Mouse (Mus musculus): ENCODE data around the gene Zfand4.
"Not testable (repeated sequence)": the region's sequence is repeated elsewhere in the genome, so short reads cannot be mapped to it uniquely, and the experiment has no call there.

The Zfand4 gene

DNA sequence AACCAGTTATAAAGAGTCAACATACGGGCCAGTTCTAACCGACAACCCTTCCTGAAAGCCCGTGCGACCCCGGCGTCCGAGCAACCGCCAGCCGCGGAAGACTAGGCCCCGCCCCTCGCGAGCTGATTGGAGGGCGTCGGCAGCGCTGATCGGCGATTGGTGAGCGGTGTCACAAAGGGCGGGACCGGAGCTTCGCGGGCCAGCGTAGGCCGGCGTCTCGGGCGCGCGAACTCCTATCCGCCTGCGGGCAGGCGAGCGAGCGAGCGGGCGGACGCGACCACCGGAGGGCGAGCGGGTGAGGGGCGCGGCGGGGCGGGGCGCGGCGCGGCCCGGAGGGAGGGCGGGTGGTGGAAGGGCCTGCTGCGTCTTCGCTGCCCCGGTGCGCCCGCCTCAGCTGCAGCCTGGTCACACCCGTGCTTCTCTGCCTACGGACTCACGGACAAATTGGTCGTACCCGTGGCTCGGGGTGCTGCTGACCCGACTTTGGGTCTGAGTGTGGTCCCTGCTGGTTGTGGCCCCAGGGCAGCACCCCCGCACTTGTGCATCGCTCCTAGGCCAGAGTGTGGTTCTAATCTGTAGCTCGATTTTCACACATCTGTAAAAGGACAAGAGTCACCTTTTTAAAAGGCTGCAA lies at the start of gene Zfand4:
TSS of gene Zfand4 (plus strand) at position 205 of the 634 bp plus-strand sequence.
- DNase-seq = peak; percentile 92 to 95

GRCm38 (mm10) chr6:116227767-116228166 lies 36.3 kb upstream of the Zfand4 start:
- no peak for DNase-seq

GRCm38 (mm10) chr6:116228785-116229525 lies 35.1 kb upstream of the Zfand4 start:
- peak; percentile 74 to 76 for DNase-seq

GRCm38 (mm10) chr6:116234821-116235220 lies 29.2 kb upstream of the Zfand4 start:
- not testable (repeated sequence) for DNase-seq

DNA sequence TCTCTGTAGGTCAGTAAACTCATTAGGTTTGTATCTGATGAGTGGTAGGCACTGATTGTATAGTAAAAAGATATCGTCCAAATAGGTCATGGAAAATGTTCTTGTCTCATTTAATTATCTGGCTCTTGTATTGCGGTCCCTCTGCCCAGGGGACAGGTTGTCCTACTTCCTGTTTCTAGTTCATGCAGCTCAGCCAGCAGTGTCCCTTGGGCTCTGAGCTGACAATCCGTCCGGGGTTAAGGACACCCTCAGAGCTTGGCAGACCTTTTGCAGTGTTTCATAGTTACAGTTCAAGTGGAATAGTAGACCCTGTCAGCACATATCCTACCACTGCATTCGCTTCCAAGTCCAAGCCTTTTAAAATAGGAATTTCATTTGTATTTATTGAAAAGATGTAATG lies 28.7 kb upstream of the Zfand4 start:
- DNase-seq = no peak

DNA sequence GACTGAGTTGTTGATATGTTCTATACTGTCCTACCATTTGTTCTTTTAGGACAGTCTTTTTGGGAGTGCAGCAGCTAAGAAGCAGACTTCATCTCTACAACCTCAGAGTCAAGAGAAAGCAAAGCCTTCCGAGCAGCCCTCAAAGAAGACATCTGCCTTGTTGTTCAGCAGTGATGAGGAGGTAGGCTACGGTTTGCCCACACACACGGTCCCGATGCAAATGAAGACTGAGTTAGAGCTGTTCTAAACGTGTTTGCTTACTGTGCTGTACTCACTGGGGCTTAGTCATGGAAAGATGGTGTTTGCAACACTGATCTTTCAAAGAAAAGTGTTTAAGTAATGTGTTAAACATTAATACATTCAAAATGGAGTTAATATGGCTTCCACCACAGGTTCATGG lies 25.9 kb upstream of the Zfand4 start:
- no peak for DNase-seq

- no peak for DNase-seq
These were observed 23.7 kb upstream of the Zfand4 start for GRCm38 (mm10) chr6:116240371-116240770.

DNA sequence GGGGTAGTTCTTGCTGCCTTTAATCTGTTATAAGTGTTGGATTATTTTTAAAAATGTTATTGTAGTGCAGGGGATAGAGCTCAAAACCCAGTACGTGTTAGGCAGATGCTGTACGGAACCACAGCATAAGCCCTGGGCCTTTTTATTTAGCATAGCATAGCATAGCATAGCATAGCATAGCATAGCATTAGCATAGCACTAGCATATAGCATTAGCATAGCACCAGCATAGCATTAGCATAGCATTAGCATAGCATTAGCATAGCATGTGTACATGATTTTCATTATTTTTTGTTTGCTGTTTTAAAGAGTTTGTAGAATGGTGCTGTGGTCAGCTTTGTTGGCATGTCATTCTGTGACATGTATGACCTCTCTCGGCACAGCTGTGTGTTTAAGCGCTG lies 4.4 kb upstream of the Zfand4 start:
- DNase-seq = no peak

DNA sequence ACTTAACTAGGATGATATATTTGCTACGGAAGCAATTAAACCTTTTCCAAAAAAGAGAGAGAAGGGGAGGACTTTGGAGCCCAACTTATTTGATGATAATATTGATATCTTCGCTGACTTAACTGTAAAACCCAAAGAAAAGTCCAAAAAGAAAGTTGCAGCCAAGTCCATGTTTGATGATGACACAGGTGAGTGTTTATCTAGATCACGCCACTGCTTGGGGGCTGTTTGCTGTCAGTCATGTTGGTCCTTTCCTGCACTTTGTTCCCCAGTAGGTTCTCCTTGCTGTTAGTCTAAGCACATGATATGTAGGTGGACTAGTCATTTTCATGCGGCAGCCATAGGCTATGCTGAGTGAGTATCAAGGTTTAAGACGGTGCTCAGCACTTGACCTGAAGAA lies 3.5 kb upstream of the Zfand4 start:
- DNase-seq = no peak

DNA sequence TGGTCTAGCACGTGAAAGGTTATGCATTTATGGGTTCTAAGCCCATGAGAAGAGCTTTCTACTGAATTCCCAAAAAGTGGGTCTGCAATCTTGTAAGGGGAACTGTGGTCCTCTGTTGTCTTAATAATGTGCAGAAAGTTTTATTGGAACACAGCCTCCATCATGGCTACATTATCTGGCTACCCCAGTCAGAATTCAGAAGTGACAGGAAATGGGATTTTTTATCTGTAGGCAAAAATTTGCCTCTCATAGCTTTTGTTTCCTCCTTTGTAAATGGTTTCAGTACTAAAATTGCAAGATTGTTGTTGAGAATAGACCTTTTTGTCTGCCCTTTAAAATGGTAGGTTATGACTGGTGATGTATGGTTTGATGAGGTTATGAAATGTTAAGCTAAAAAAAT lies 1.2 kb upstream of the Zfand4 start:
- no peak for DNase-seq

DNA sequence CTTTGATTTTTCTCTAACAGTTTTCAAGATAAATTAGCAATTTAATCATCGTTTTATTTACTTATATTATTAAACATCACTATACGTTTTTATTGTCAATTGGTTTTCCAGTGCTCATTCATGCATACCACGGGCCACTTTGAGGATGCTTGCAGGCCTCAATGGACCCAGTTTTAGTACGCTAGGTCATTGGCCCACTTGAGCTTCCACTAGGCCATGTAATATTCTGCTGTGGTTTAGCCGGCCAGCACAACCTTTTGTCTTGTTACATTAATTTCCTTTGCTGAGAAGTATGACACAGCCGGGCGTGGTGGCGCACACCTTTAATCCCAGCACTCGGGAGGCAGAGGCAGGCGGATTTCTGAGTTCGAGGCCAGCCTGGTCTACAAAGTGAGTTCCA lies 814 bp downstream of the Zfand4 start:
- DNase-seq = no peak

DNA sequence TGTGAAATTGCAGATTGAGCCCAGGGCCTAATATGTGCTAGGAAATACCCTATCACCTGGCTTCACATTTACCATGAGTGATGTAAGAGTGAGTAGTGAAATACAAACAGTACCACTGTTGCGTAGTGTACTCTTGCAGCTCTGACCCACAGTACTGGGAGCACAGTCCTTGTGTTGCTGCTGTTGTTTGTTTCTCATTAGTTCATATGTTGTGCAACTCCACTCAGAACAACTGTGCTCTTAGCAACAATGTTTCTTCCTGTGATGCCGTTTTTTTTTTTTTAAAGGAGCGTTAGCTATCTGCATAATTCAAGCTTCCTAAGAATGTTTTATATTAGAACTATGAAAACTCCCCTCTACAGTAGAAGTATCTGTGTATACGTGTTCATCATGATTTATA lies 1.6 kb downstream of the Zfand4 start:
- no peak for DNase-seq

DNA sequence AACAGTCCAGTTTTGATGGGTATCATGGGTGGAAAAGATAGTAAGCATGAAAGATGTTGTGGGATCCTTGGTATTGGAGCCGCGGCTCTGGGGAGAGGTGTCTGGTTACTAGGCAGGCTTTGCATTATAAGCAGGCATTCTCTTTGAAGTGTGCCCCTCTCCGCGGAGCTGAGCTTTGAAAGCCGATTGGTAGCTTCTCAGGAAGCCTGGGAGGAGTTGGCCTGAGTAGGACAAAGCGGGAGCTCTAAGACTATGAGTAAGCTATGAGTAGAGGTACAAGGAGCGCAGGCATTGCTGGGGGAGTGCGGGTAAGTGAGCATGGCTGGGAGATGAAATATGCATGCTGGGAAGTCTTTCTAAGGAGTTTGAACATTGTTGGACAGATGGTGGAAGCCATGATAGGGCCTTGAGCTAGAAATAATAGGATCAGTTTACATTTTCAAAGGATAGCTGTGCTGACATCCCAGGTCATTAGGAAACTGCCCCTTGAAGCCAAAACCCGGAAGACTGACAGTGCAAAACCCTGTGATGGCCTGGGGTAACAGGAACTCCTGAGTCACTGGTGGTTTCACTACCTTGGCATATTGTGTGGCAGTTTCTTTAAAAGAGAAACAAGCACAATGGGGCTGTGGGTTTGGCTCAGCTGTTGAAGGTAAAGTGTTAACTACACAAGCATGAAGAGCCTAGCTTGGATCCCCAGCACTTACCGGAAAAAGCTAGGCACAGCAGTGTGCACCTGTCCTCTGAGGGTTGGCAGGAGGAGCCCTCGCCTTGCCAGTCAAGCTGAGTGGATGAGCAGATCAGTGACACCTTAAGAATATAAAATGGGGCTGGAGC lies 2.5 kb downstream of the Zfand4 start:
- DNase-seq = no peak

GRCm38 (mm10) chr6:116267110-116267423 lies 3.0 kb downstream of the Zfand4 start:
- DNase-seq = no peak

DNA sequence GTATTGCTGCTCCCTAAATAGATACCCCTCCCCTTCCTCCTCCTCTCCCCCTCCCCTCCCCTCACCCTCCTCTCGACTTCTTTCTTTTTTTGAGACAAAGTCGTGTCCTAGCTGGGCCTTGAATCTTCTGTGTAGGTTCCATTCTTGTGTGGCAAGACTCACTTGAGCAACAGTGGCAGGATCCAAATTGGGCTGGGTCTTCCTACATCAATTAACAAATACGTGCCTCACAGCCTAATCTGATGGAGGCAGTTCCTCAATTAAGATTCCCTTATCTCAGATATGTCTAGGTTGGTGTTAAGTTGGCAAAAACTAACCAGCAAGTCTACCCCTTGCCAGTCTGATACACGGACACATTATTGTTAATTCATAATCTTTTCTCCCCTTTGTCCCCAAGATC lies 11.7 kb downstream of the Zfand4 start:
- no peak for DNase-seq

- DNase-seq = no peak
These were observed 14.8 kb downstream of the Zfand4 start for GRCm38 (mm10) chr6:116278679-116279317.

- no peak for DNase-seq
These were observed 17.0 kb downstream of the Zfand4 start for GRCm38 (mm10) chr6:116281014-116281413.

DNA sequence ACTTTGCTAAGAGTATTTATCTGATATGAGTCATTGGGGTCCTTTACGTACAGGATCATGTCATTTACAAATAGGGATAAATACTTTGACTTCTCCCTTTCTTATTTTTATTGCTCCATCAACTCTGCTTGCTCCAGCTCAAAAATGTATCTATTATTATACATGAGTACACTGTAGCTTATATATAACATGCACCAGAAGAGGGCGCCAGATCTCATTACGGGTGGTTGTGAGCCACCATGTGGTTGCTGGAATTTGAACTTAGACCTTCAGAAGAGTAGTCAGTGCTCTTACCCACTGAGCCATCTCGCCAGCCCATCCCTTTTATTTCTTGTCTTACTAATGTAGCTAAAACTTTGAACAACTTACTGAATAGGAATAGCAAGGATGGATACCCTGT lies 18.5 kb downstream of the Zfand4 start:
- DNase-seq = peak in 1 of 2 experiments; percentile 67

DNA sequence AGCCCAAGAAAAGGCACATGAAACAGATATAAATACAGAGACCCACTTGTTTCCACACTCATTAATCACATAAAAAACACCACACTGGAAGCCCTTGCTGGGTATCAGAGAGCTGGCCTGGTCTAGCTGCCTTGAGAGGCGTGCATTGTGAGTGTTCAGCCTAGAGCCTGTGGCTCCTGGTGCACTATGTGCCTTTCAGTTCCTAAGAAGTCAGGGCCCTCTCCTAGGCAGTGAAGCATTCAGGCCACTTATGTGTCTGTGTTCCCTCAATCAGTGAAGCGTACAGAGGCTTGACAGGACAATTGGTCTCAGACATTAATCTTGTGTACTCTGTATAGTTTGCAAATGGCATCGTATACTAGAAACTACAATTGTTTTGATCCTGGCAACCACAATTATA lies 19.3 kb downstream of the Zfand4 start:
- peak in 1 of 2 experiments; percentile 40 for DNase-seq

GRCm38 (mm10) chr6:116286321-116286720 lies 22.3 kb downstream of the Zfand4 start:
- peak in 1 of 2 experiments; percentile 60 for DNase-seq

GRCm38 (mm10) chr6:116286870-116287575 lies 23.0 kb downstream of the Zfand4 start:
- peak; percentile 58 to 88 for DNase-seq

- no peak for DNase-seq
These were observed 47.4 kb downstream of the Zfand4 start for GRCm38 (mm10) chr6:116311411-116311810.

DNA sequence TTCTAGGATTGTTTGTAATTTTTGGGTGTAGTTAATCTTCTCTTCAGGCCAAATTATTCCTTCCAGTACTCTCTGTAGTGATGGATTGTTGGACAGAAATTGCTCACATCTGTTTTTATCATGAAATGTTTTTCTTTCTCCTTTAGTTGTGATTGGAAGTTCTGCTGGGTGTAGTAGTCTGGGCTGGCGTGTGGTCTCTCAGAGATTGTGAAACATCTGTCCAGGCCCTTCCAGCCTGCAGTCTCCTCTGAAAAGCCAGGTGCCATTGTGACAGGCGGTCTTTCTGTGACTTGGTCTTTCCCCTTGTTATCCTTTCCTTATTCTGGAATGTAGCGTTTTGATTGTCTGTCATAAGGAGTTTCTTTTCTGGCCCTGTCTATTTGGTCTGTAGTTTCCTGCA lies 55.2 kb downstream of the Zfand4 start:
- DNase-seq = no peak

Data from kidney, postnatal 25 days (tissue).